Mouse (Mus musculus): ENCODE results near the gene Mars. TPM values are rescaled to one million over a fixed set of nuclear protein-coding genes. Genes with fewer than 3 reads are reported as not detected.
A peak's percentile ranks its signal among the peaks of the same experiment; 100 is the strongest.

Mars gene
- polyA plus RNA-seq, 1 experiment from 2014 or later, result 108 TPM

DNA sequence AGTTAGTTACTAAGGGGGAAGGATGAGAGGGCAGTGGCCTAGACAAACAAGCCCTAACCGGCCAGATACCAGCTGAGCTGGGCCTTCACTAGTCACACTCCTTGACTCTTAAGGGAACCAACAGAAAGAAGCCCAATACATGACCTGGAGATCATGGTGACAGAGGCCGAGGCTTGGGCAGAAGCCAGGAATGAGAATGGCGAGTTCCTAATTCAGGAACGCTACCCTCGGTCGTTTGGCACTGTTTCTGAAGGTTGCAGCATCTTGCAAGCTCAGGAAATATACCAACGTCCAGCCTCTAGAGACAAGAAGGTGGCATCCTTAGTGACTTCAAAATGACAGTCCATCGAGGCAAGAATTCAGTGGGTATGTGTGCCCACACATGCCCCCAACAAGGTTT is 47.2 kb downstream of the Mars start:
- ATAC-seq, result no peak
- Histone ChIP-seq H3K9me3 (ENCODE audit: control insufficient read depth, low read length) (no peaks in the 10 kb centered on the region), H3K27ac (ENCODE audit: low read depth, low read length) (no peak overlapping the region), H3K4me3 (ENCODE audit: low read length) (no peak overlapping the region), H3K4me2 (ENCODE audit: low read length) (no peak overlapping the region), H3K36me3 (ENCODE audit: control insufficient read depth, insufficient read depth, low read length) (peaks cover 9% of the 10 kb centered on the region), H3K4me1 (ENCODE audit: control insufficient read depth, insufficient read depth, low read depth, low read length) (peaks cover 46% of the 10 kb centered on the region), H3K9ac (ENCODE audit: low read depth, low read length) (no peak overlapping the region), H3K27me3 (replicated peaks; ENCODE audit: control insufficient read depth, insufficient read depth, low read length) (no peaks in the 10 kb centered on the region)
- 76% methylated on average over 8 of the region's 8 CpGs for WGBS

DNA sequence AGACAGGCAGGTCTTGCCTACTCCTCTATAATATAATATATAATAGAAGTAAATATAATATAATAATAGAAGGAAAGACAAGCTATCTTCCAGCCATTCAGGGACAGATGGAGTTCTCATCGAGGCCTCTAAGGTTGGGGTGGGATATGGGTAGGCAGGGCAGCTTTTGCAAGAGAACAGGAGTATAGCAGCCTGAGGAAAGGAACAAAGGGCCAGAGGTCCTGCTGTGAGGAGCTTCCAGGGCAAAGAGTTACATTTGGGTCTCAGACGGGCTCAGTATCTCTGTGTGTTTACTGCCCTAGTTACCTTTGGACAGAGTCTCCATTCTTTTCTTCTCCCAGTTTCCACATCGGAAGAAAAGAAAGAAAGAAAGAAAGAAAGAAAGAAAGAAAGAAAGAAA is 48.0 kb downstream of the Mars start:
- Histone ChIP-seq H3K9ac (ENCODE audit: low read depth, low read length) (peak overlapping the region; percentile 84), H3K9me3 (ENCODE audit: control insufficient read depth, low read length) (no peaks in the 10 kb centered on the region), H3K4me1 (ENCODE audit: control insufficient read depth, insufficient read depth, low read depth, low read length) (peaks cover 48% of the 10 kb centered on the region), H3K4me3 (ENCODE audit: low read length) (peak overlapping the region; percentile 70; the same call in 1 of the 2 replicates), H3K36me3 (ENCODE audit: control insufficient read depth, insufficient read depth, low read length) (peaks cover 5% of the 10 kb centered on the region; the same call in 1 of the 2 replicates), H3K4me2 (ENCODE audit: low read length) (peak overlapping the region; percentile 88), H3K27ac (ENCODE audit: low read depth, low read length) (peak overlapping the region; percentile 16), H3K27me3 (replicated peaks; ENCODE audit: control insufficient read depth, insufficient read depth, low read length) (no peaks in the 10 kb centered on the region)
- WGBS, result 40% methylated on average over 3 of the region's 3 CpGs
- no peak for ATAC-seq

DNA sequence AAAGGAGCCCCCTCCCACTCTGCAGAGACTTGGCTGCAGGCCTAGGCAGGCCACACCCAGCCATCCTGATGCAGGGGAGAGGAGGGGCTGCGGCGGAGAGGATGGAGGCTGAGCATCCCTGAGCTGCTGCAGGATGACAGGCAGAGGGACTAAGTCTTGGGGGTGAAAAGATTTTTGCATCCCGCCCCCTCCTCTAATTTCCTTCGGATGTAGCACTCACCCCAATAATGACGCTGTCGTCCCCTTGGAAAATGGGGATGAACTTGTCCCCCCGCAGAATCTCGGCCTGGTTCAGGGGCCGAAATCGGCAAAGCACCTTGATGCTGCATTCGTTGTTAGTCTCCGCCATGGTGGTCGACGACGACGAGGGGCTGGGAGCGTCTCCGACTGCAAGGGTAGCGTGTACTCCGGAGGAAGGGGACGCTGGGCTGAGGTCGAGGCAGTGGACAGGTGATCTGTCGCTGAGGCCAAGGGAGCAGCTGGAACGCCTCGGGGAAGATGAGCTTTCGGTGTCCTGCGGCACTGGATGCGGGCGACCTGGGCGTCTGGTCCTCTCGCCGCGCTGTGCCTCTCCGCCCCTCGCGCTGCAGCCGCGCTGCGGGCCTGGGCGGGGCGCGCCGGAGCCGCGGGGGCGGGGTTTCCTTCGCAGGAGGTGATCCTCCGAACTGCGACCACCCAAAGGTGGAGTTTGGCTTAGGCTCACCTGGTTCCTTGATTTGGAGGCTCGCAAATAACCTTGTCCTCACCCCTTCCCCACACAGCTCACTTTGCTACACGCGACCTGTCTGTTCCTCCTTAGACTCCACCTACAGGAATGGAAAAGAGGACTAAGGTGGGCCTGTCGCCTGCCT is 48.8 kb downstream of the Mars start, which contains the start of gene Kif5a:
Gene Kif5a (minus strand): TSS at position 801 of the 851 bp plus-strand sequence.
- Histone ChIP-seq H3K36me3 (ENCODE audit: control insufficient read depth, insufficient read depth, low read length) (no peaks in the 10 kb centered on the region), H3K4me1 (ENCODE audit: control insufficient read depth, insufficient read depth, low read depth, low read length) (peaks cover 44% of the 10 kb centered on the region), H3K27me3 (replicated peaks; ENCODE audit: control insufficient read depth, insufficient read depth, low read length) (no peaks in the 10 kb centered on the region), H3K27ac (ENCODE audit: low read depth, low read length) (peak within 1 kb of the TSS; percentile 91), H3K9me3 (ENCODE audit: control insufficient read depth, low read length) (no peaks in the 10 kb centered on the region), H3K4me3 (ENCODE audit: low read length) (peak within 1 kb of the TSS; percentile 70), H3K9ac (ENCODE audit: low read depth, low read length) (peak within 1 kb of the TSS; percentile 84), H3K4me2 (ENCODE audit: low read length) (peak within 1 kb of the TSS; percentile 88)
- ATAC-seq, result peak; percentile 35
- whole genome bisulfite sequencing, result under 1% methylated on average over 40 of the region's 53 CpGs

DNA sequence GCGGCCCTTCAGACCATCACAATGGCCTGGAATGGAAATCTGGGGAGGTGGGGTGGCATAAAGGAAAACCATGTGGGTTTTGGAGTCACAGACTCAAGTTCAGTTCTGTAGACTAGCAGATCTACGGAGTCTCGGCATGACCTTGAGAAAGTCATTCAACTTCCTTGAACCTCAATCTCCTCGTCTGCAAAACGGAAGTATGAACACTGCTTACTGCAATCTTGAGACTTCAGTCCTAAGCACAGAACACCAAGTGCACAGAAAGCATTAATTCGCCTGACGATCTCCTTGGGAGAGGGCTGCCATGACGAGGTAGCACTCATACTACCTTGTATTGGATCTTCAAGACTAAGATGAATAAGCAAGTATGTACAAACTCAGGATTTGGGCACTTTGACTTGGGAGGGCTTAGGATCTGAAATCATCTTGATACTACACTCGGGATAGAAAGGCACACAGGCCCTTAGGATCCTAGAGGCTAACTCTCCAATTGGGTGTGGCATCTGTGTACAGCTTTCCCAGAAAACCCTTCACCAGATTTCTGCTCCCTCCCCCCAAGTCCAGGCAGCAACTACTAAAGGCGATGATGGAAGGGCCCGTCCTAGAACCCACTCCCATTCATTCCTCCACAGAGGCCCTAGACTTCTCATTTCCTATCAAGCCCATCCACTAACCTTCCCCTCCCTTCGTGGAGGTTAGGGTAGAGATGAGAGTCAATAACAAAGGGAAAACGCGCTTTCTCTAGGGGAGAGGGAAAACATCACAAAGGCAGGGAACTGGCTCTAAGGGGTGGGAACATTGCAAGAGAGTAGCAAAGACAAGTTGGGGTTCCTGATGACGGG is 49.7 kb downstream of the Mars start:
- Histone ChIP-seq H3K4me1 (ENCODE audit: control insufficient read depth, insufficient read depth, low read depth, low read length) (peaks cover 37% of the 10 kb centered on the region), H3K27ac (ENCODE audit: low read depth, low read length) (peak overlapping the region; percentile 91), H3K36me3 (ENCODE audit: control insufficient read depth, insufficient read depth, low read length) (no peaks in the 10 kb centered on the region), H3K4me2 (ENCODE audit: low read length) (peak overlapping the region; percentile 88), H3K9ac (ENCODE audit: low read depth, low read length) (peak overlapping the region; percentile 84), H3K27me3 (replicated peaks; ENCODE audit: control insufficient read depth, insufficient read depth, low read length) (no peaks in the 10 kb centered on the region), H3K4me3 (ENCODE audit: low read length) (peak overlapping the region; percentile 70), H3K9me3 (ENCODE audit: control insufficient read depth, low read length) (no peaks in the 10 kb centered on the region)
- no peak for ATAC-seq
- WGBS, result 52% methylated on average over 15 of the region's 15 CpGs

DNA sequence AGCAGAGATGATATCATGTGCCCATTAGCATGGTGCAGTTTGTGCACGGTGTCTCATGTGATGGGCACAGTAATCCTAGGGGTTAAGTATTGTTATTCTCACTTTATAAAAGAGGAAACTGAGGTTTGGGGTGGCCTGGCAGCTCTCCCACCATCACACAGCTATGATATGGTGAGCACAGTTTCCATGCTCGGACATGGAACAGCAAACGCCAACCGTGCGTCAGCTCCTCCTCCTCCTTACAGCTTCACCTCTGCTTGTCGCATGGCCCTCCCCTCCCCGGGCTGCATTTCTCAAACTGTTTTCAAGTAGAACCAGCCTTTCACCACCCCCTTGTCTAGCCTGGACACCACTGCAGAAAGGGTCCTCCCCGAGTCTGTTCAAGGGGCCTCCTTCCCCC is 53.1 kb downstream of the Mars start:
- 72% methylated on average over 8 of the region's 8 CpGs for WGBS
- no peak overlapping the region for H3K9ac ChIP-seq (ENCODE audit: low read depth, low read length)
- H3K27me3 ChIP-seq (replicated peaks; ENCODE audit: control insufficient read depth, insufficient read depth, low read length), result no peaks in the 10 kb centered on the region
- H3K9me3 ChIP-seq (ENCODE audit: control insufficient read depth, low read length), result no peaks in the 10 kb centered on the region
- no peak overlapping the region for H3K4me3 ChIP-seq (ENCODE audit: low read length)
- H3K36me3 ChIP-seq (ENCODE audit: control insufficient read depth, insufficient read depth, low read length), result no peaks in the 10 kb centered on the region
- H3K27ac ChIP-seq (ENCODE audit: low read depth, low read length), result no peak overlapping the region
- peak overlapping the region; percentile 88 for H3K4me2 ChIP-seq (ENCODE audit: low read length)
- no peak for ATAC-seq
- H3K4me1 ChIP-seq (ENCODE audit: control insufficient read depth, insufficient read depth, low read depth, low read length), result peaks cover 34% of the 10 kb centered on the region

DNA sequence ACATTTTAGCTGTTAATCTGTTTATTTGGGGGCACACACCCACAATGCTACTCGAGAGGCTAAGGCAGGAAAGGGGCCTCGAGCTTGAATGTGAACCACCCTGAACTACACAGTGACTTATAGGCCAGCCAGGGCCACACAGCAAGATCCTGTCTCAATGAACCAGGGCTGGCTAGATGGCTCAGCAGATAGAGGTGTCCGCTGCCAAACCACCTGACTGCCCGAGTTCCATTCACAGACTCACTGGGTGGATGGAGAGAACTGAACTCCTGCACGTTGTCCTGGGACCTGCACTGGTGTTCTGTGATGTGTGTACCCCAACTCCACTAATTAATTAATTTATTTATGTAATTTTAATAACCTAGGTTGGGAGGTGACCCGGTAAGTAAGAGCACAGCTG is 53.8 kb downstream of the Mars start:
- H3K4me1 ChIP-seq (ENCODE audit: control insufficient read depth, insufficient read depth, low read depth, low read length), result peaks cover 34% of the 10 kb centered on the region
- H3K4me2 ChIP-seq (ENCODE audit: low read length), result no peak overlapping the region
- H3K27me3 ChIP-seq (replicated peaks; ENCODE audit: control insufficient read depth, insufficient read depth, low read length), result no peaks in the 10 kb centered on the region
- WGBS, result 83% methylated on average over 6 of the region's 6 CpGs
- no peak for ATAC-seq
- H3K9me3 ChIP-seq (ENCODE audit: control insufficient read depth, low read length), result no peaks in the 10 kb centered on the region
- no peak overlapping the region for H3K27ac ChIP-seq (ENCODE audit: low read depth, low read length)
- H3K36me3 ChIP-seq (ENCODE audit: control insufficient read depth, insufficient read depth, low read length), result no peaks in the 10 kb centered on the region
- H3K4me3 ChIP-seq (ENCODE audit: low read length), result no peak overlapping the region
- H3K9ac ChIP-seq (ENCODE audit: low read depth, low read length), result no peak overlapping the region

DNA sequence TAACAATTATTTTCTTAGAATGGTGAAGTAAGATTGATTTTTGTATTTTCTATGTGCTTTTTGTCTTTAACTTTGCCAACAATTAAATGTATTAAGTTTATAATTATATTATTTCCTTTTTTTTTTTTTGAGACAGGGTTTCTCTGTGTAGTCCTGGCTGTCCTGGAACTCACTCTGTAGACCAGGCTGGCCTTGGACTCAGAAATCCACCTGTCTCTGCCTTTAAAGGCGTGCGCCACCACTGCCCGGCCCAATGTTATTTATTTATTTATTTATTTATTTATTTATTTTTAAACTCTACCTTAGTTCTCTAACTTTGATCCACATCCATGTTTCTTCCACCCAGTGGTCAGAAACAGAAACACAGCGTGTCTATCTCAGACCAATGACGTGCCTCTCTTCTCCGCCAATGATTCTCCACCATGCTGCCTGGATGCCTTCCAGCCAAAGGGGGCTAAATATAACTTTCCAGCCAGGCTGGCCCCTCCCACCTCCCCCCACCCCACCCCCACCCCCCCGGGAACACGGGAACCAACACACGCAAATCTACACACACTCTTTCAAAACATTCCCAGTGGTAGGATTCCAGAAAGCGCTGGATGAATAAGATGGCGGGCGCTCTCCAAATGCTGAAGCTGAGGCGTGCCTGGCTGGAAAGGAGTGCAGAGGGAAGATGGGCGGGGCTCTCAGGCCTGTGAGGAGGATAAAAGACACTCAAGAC is 55.8 kb downstream of the Mars start:
- Histone ChIP-seq H3K27ac (ENCODE audit: low read depth, low read length) (no peak overlapping the region), H3K4me2 (ENCODE audit: low read length) (peak overlapping the region; percentile 31), H3K9me3 (ENCODE audit: control insufficient read depth, low read length) (no peaks in the 10 kb centered on the region), H3K9ac (ENCODE audit: low read depth, low read length) (no peak overlapping the region), H3K36me3 (ENCODE audit: control insufficient read depth, insufficient read depth, low read length) (no peaks in the 10 kb centered on the region), H3K27me3 (replicated peaks; ENCODE audit: control insufficient read depth, insufficient read depth, low read length) (no peaks in the 10 kb centered on the region), H3K4me1 (ENCODE audit: control insufficient read depth, insufficient read depth, low read depth, low read length) (peaks cover 25% of the 10 kb centered on the region), H3K4me3 (ENCODE audit: low read length) (no peak overlapping the region)
- WGBS, result 27% methylated on average over 14 of the region's 14 CpGs
- peak; percentile 50; the same call in 1 of the 2 replicates for ATAC-seq

DNA sequence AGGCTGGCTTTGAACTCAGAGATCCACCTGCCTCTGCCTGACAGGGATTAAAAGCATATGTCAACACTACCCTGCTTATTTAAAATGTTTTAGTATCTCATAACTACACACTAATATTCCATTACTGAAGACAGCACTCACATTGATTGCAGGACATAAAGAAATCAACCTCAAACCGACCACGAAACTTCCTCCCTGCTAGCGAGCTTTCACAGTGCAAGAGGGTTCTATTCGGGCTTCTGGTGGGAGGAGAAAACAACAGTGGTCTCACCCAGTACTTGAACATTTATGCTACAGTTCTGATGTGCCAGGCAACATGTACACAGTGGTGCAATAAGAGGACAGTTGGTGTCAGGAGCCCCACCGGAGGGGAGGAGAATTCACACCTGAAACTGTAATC is 60.8 kb downstream of the Mars start:
- no peaks in the 10 kb centered on the region for H3K9me3 ChIP-seq (ENCODE audit: control insufficient read depth, low read length)

More for the DNA sequence above, 60.8 kb downstream of the Mars start:
- no peaks in the 10 kb centered on the region for H3K27me3 ChIP-seq (replicated peaks; ENCODE audit: control insufficient read depth, insufficient read depth, low read length)
- no peak for ATAC-seq
- no peak overlapping the region for H3K27ac ChIP-seq (ENCODE audit: low read depth, low read length)
- 83% methylated on average over 5 of the region's 5 CpGs for WGBS
- no peak overlapping the region for H3K9ac ChIP-seq (ENCODE audit: low read depth, low read length)
- no peak overlapping the region for H3K4me2 ChIP-seq (ENCODE audit: low read length)
- H3K4me3 ChIP-seq (ENCODE audit: low read length), result no peak overlapping the region
- H3K36me3 ChIP-seq (ENCODE audit: control insufficient read depth, insufficient read depth, low read length), result peaks cover 16% of the 10 kb centered on the region
- H3K4me1 ChIP-seq (ENCODE audit: control insufficient read depth, insufficient read depth, low read depth, low read length), result no peaks in the 10 kb centered on the region
